Mouse (Mus musculus): ENCODE data around the gene Gm14632.
"Not testable (repeated sequence)": the region's sequence is repeated elsewhere in the genome, so short reads cannot be mapped to it uniquely, and the experiment has no call there.

The Gm14632 gene

DNA sequence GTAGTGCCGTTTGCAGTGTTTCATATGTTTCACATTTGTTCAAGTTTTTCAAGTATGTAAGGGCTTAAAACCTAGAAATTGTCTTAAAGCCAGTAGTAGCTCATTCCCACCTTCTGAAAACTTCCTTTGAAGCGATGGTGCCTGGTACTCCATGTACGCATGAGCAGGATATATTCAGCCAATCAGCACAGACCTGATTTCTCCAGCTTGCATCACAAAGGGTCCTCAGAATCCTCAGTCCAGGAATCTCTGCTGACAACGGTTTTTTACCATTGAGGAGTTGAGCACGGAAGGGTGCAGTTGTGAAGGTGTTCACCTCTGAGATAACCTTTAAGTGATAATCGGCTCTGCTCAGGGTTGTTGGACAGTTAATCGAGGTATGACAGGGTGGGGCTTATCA lies at the start of gene Gm14632:
Gene Gm14632 (plus strand): TSS at position 301 of the 400 bp plus-strand sequence.
- DNase-seq: not testable (repeated sequence)
